Comparison of ENCODE assay signal across 24 mouse cellular contexts in the genomic region with DNA sequence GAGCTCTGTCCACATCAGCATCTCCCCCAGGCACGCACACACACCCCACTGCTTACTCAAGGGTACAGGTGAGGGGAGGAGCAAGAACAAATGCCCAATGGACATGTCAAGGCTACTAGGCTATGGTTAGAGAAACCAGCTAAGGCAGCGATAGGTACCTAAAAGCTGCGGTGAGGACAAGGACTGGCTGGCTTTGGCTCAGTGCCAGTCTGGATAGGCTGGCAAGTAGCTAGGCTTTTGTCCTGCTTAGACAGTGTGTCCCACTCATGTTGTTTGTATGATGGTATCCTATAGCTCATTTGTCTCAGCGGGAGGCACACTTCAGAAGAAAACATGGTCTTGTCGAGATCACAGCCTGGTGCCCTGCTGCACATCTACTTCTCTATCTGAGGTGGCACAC.
DNase-seq lines count a peak whose midpoint lies in the region; ATAC-seq and TF ChIP-seq lines count a peak whose summit lies in the region.
"Had no signal": no experiment of that assay in that cellular context is flagged by ENCODE, and none has a peak within 500 bp of the region (broad histone marks: within the 10 kb centered on the region; RNA-seq: fewer than 3 reads in every experiment).

No protein-coding gene starts in this region.

- peak overlapping the region; percentile 60; the same call in 1 of the 2 replicates for H3K27ac ChIP-seq in forebrain, embryonic 15.5 days (replicated peaks)
- H3K27ac ChIP-seq in forebrain, embryonic 12.5 days = no peak overlapping the region
- H3K27ac ChIP-seq in hindbrain, postnatal 0 days = no peak overlapping the region
- no peak overlapping the region for H3K27ac ChIP-seq in hindbrain, embryonic 12.5 days
- H3K27ac ChIP-seq: embryonic facial prominence, embryonic 10.5 days; embryonic facial prominence, embryonic 13.5 days; gastrocnemius, adult 2 months; hindbrain, embryonic 14.5 days; intestine, embryonic 15.5 days had no signal

- ATAC-seq in forebrain, embryonic 15.5 days (replicated peaks) = no peak
- no peak for ATAC-seq in forebrain, embryonic 12.5 days (ENCODE audit: low FRiP score)
- no peak for ATAC-seq in hindbrain, postnatal 0 days
- ATAC-seq in hindbrain, embryonic 12.5 days (ENCODE audit: low FRiP score) = no peak
- ATAC-seq: activated CD4-positive, CD25-positive, alpha-beta regulatory T cell, adult 4 months; intestine, embryonic 15.5 days had no signal

- no peak overlapping the region for H3K4me2 ChIP-seq in forebrain, embryonic 15.5 days (replicated peaks)
- H3K4me2 ChIP-seq in forebrain, embryonic 12.5 days = no peak overlapping the region
- H3K4me2 ChIP-seq in hindbrain, postnatal 0 days (ENCODE audit: low read depth, low read length) = no peak overlapping the region
- H3K4me2 ChIP-seq in hindbrain, embryonic 12.5 days (replicated peaks) = no peak overlapping the region
- H3K4me2 ChIP-seq: embryonic facial prominence, embryonic 13.5 days; heart, embryonic 11.5 days; hindbrain, embryonic 14.5 days; intestine, embryonic 15.5 days had no signal

- no peaks in the 10 kb centered on the region for H3K36me3 ChIP-seq in forebrain, embryonic 15.5 days
- no peaks in the 10 kb centered on the region for H3K36me3 ChIP-seq in forebrain, embryonic 12.5 days (replicated peaks)
- H3K36me3 ChIP-seq in hindbrain, postnatal 0 days (ENCODE audit: insufficient read depth, low read length) = no peaks in the 10 kb centered on the region
- no peaks in the 10 kb centered on the region for H3K36me3 ChIP-seq in hindbrain, embryonic 12.5 days
- H3K36me3 ChIP-seq: embryonic facial prominence, embryonic 10.5 days; embryonic facial prominence, embryonic 13.5 days; intestine, embryonic 15.5 days had no signal

- WGBS in forebrain, embryonic 15.5 days = 55% methylated on average over 5 of the region's 5 CpGs
- WGBS in forebrain, embryonic 12.5 days = 82% methylated on average over 5 of the region's 5 CpGs
- 47% methylated on average over 5 of the region's 5 CpGs for WGBS in hindbrain, postnatal 0 days
- 74% methylated on average over 5 of the region's 5 CpGs for WGBS in hindbrain, embryonic 12.5 days

- no peaks in the 10 kb centered on the region for H3K27me3 ChIP-seq in forebrain, embryonic 15.5 days
- H3K27me3 ChIP-seq in forebrain, embryonic 12.5 days = no peaks in the 10 kb centered on the region
- H3K27me3 ChIP-seq in hindbrain, postnatal 0 days (ENCODE audit: insufficient read depth, low read length) = no peaks in the 10 kb centered on the region
- H3K27me3 ChIP-seq in hindbrain, embryonic 12.5 days = no peaks in the 10 kb centered on the region
- H3K27me3 ChIP-seq: embryonic facial prominence, embryonic 13.5 days; intestine, embryonic 15.5 days had no signal

- H3K4me1 ChIP-seq in forebrain, embryonic 15.5 days = peaks cover 24% of the 10 kb centered on the region
- H3K4me1 ChIP-seq in forebrain, embryonic 12.5 days = peaks cover 13% of the 10 kb centered on the region
- 0 out of 2 replicates have a peak, but pooled peaks cover 4% of the 10 kb centered on the region for H3K4me1 ChIP-seq in hindbrain, postnatal 0 days (ENCODE audit: insufficient read depth, low read length)
- peaks cover 9% of the 10 kb centered on the region for H3K4me1 ChIP-seq in hindbrain, embryonic 12.5 days

- TF ChIP-seq CTCF in hindbrain, postnatal 0 days (IDR thresholded peaks at IDR 0.05; ENCODE audit: low read depth) = no peak
- no peak for TF ChIP-seq CTCF in brain, embryonic 14.5 days (IDR thresholded peaks at IDR 0.05; ENCODE audit: borderline replicate concordance, extremely low read depth, insufficient read depth, insufficient read length)

- no peak for TF ChIP-seq POLR2A in brain, embryonic 14.5 days (IDR thresholded peaks at IDR 0.05; ENCODE audit: borderline replicate concordance, extremely low read depth, insufficient read depth, insufficient read length, poor library complexity, severe bottlenecking)

- no peak overlapping the region for H3K9ac ChIP-seq in forebrain, embryonic 15.5 days (replicated peaks)
- H3K9ac ChIP-seq in forebrain, embryonic 12.5 days = no peak overlapping the region
- H3K9ac ChIP-seq in hindbrain, postnatal 0 days (replicated peaks; ENCODE audit: low read length) = no peak overlapping the region
- no peak overlapping the region for H3K9ac ChIP-seq in hindbrain, embryonic 12.5 days
- H3K9ac ChIP-seq: embryonic facial prominence, embryonic 13.5 days; hindbrain, embryonic 14.5 days; intestine, embryonic 15.5 days had no signal

- H3K9me3 ChIP-seq in forebrain, embryonic 15.5 days = no peaks in the 10 kb centered on the region
- no peaks in the 10 kb centered on the region for H3K9me3 ChIP-seq in forebrain, embryonic 12.5 days
- no peaks in the 10 kb centered on the region for H3K9me3 ChIP-seq in hindbrain, postnatal 0 days (ENCODE audit: low read length)
- H3K9me3 ChIP-seq in hindbrain, embryonic 12.5 days (replicated peaks) = no peaks in the 10 kb centered on the region
- H3K9me3 ChIP-seq: embryonic facial prominence, embryonic 10.5 days; embryonic facial prominence, embryonic 13.5 days; intestine, embryonic 15.5 days had no signal

- no peak overlapping the region for H3K4me3 ChIP-seq in forebrain, embryonic 15.5 days
- H3K4me3 ChIP-seq in forebrain, embryonic 12.5 days (replicated peaks) = no peak overlapping the region
- H3K4me3 ChIP-seq in hindbrain, postnatal 0 days (ENCODE audit: low read length) = no peak overlapping the region
- no peak overlapping the region for H3K4me3 ChIP-seq in hindbrain, embryonic 12.5 days
- H3K4me3 ChIP-seq: embryonic facial prominence, embryonic 10.5 days; embryonic facial prominence, embryonic 13.5 days; erythroblast, embryonic 14.5 days; gastrocnemius, adult 2 months; intestine, embryonic 15.5 days had no signal

- peak; percentile 50 to 57 for DNase-seq in cerebellum, postnatal 10 days
- no peak for DNase-seq in cerebellum, adult 8-10 months
- peak; percentile 20 for DNase-seq in hindbrain, postnatal 0 days (ENCODE audit: low spot score)
- peak; percentile 66 for DNase-seq in brain, embryonic 14.5 days (ENCODE audit: low read depth)
- DNase-seq: adrenal gland, adult 8-10 months; adrenal gland, postnatal 25 days; cerebellum, adult 18-20 months; cerebellum, adult 9-11 months; cerebellum, postnatal 36 days; embryo, embryonic 11 days; gastrocnemius, adult 2 months; gastrocnemius, postnatal 14 days; heart, adult 11 months; kidney, adult 11 months had no signal
